Mouse (Mus musculus): Measurements from ENCODE around the gene Tbx1.

DNA sequence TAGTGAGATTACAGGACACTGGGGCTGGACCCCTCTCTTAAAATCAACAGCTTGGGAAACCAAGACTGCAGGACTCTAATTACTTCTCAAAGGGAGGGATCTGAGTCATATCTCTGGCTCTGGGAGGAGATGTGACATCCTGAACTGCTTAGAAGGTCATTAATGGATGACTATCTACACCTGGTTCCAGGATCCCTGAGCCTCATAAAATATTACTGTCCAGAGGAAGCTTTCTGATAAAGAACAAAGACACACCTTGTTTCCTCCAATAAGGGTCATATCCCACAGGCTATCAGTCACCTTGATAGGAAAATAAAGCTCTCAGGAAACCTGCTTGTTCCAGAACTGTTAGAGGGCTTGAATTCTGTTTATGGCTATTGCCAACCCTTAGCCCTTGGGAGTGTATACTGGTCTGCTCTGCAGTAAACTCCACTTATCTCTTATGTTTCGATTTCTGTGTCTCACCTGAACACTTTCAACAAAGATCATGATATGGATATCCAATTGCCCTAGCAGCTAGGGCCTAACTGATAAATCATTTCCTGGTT is 49.0 kb upstream of the Tbx1 start:
- TF ChIP-seq MAX (IDR thresholded peaks at IDR 0.05; ENCODE audit: low read depth) (no peak), MYOD1 (IDR thresholded peaks at IDR 0.05; ENCODE audit: control insufficient read depth in 1 of 3, insufficient read length in 2 of 3, low read depth in 2 of 3) (no peak), POLR2A (IDR thresholded peaks at IDR 0.05; ENCODE audit: insufficient read length, low read depth) (no peak), CEBPB (IDR thresholded peaks at IDR 0.05; ENCODE audit: insufficient read depth, poor library complexity, severe bottlenecking) (no peak), TCF12 (IDR thresholded peaks at IDR 0.05; ENCODE audit: insufficient read depth, poor library complexity, severe bottlenecking) (no peak), USF1 (IDR thresholded peaks at IDR 0.05; ENCODE audit: low read depth) (no peak), POLR2AphosphoS2 (IDR thresholded peaks at IDR 0.05; ENCODE audit: insufficient read length, low read depth) (no peak), TCF3 (IDR thresholded peaks at IDR 0.05; ENCODE audit: insufficient read length, low read depth) (no peak)
